Mouse (Mus musculus) lung, postnatal 10 days (tissue): ENCODE measurements at regions not wholly inside any gene's neighbourhood (a gene's known extent, or its start where the extent isn't known, plus 50 kb on each side); places are given as distances from the start of the nearest gene placed in this dataset.

Experiments used
- DNase-seq: peaks from one replicate; pipeline ENCODE4 v3.0.0; 2021

- DNase-seq: no peak
These were observed 279.8 kb upstream of the Tle1 start for GRCm38 (mm10) chr4:72480535-72480934.

DNA sequence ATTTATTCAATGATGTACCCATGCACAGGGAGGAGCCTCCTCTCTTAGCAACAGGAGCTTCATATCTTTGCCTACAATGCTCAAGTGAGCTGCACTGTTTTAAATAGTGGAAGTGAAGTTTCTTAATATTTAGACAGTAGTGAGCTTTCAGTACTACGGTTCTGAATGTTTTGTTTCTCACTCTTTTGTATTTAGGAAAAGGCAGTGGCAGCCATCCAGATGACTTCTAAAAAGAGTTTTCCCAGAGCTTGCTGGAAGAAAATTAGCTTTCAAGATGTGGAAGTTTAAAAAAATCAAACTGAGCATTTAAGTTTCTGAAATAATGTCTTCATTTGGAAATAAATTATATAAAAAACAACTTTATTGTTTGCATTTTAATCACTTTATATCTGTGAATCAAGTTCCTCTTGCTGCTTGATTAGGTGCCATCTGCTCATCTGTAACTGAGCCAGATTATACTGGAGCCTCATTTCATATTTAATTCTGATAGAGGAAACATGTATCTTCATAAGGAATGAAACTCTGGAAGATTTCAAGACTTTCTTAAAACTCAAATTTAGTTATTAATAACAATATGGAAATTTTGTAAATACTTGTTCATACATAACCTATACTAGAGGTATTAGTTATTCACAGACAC, 268.6 kb upstream of the Tle1 start:
- DNase-seq: peak; percentile 22

- no peak for DNase-seq
These were observed 243.6 kb upstream of the Tle1 start for GRCm38 (mm10) chr4:72444177-72444770.

- DNase-seq: no peak
These were observed 236.6 kb upstream of the Tle1 start for GRCm38 (mm10) chr4:72437367-72437766.

- DNase-seq: no peak
These were observed 224.6 kb upstream of the Tle1 start for GRCm38 (mm10) chr4:72425316-72425715.

GRCm38 (mm10) chr4:72412100-72412788, 211.5 kb upstream of the Tle1 start:
- DNase-seq: no peak

DNA sequence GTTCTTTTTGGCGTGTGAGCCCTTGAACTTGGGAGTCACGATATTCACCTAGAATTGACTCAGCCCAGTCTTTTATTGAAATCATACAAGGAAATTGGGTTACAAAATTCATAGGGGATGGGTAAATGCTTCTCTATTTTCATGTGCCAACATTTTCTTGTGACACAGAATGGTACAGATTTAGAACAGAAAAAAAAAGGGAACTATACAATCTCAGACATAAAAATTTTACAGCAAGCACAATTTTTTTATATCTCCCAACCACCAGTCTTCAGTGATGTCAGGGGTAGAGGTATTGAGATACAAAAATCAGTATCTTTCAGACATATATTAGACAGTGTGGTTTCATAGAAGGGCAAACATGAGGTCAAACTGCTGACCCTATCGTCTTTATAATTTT, 210.6 kb upstream of the Tle1 start:
- DNase-seq: no peak

DNA sequence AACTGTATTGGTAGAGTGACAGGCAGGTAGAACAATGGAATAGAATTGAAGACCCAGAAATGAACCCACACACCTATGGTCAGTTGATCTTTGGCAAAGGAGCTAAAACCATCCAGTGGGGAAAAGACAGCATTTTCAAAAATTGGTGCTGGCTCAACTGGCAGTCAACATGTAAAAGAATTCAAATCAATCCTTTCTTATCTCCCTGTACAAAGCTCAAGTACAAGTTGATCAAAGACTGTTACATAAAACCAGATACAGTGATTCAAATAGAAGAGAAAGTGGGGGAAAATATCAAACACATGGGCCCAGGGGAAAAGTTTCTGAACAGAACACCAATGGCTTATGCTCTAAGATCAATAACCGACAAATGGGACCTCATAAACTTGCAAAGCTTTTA, 200.0 kb upstream of the Tle1 start:
- DNase-seq: no peak

GRCm38 (mm10) chr4:72391887-72392435, 191.2 kb upstream of the Tle1 start:
- DNase-seq: no peak

- DNase-seq: no peak
These were observed 189.3 kb upstream of the Tle1 start for GRCm38 (mm10) chr4:72389811-72390625.

DNA sequence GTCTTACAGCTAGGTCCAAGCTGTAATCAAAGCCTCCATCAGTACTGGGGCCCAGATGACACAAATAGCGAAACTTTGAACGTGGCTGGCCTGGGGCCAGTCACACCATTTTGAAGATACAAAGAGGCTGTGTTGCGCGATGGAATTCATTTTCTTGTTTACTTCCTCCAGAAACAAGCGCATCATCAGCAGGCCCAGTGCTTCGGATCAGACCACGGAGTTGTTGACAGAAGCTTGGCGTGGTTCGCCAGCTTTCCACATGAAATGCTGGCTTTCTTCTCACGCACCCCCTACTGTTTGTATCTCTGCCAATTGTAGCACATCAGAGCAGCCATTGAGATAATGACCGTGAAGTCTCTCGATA, 184.2 kb upstream of the Tle1 start:
- peak; percentile 93 for DNase-seq

DNA sequence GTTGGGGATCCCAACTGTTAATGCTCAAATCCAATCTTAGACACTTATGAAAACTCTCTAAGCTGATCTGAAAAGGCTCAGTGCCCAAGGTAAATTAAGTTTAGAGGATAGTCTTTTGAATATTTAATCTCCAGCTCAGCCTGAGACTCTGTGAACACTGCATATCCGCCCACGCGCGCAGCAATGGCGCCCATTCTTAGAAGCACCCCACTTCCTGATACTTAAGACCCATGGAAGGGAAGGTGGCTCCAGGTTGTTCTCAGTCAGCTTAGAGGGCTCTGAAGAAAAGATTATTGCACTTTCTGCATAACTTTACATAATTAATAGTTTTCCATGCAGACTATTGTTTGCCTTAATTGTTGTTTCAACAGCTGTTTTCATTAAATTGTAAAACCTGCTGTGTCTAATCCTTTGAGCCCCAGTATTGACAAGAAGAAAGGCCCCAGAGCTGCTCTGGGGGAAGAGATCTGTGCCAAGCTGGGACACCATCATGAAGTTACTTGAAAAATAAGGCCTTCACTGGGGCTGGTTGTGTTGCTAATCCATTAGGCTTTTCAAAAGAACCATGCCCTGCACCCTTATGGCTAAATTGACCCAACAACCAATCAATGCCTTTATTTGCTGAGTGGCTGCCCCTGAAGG, 183.7 kb upstream of the Tle1 start:
- DNase-seq: no peak

DNA sequence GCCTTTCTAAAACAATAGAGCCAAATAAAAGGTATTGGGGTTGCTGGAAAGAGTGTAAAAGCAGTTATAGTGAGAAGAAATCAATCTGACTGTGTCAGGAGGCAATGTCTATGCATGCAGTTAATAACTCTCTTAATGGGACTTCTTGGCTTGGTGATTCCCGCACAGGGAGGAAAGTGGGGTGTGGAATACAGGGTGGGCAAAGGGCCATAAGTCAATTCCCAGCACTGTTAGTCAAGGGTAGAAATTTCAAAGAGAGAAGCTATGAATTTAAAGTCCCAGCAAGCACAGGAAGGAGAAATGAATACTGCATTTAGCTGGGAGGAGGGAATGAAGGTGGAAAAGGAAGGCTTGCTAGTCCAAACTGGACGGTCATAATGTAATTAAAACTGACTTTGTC, 183.0 kb upstream of the Tle1 start:
- no peak for DNase-seq

- DNase-seq: no peak
These were observed 181.9 kb upstream of the Tle1 start for GRCm38 (mm10) chr4:72382517-72383147.

- DNase-seq: no peak
These were observed 181.0 kb upstream of the Tle1 start for GRCm38 (mm10) chr4:72381742-72382141.

DNA sequence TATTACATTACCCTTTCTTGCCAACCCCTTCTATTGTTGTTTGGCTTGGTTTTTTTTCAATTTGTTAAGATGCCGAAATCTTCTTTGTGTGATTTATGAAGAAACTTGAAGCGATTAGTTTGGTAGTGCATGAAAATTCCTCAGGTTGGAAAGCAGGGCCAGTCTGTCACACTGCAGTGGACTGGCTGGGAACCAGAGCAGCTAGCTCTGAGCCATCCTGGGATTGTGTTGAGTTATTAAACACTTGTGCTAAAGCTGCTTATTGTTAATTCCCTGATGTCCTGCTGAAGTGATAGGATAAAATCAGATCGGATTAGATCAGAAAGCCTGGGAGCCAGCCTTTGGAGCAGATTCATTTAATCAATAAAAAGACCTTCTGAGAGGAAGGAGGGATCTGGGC, 180.4 kb upstream of the Tle1 start:
- DNase-seq: no peak

DNA sequence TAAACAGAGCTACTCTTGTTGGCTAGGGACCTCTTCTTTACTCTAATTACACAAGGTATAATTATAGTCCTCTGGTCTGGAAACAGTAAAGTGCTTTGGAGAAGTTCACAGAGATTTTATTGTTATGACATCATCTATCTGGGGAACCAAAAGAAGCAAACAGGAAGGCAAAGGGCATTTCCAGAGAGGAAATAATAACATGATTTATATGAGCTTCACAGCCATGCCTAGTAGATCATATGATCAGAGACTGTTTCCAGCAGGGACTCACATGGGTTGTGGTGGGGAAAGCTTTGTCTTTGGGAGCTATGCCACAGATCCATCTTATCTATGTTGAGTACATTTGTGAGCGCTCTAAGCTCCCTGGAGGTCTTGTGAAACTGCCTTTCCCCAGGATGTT, 178.8 kb upstream of the Tle1 start:
- DNase-seq: peak; percentile 24

DNA sequence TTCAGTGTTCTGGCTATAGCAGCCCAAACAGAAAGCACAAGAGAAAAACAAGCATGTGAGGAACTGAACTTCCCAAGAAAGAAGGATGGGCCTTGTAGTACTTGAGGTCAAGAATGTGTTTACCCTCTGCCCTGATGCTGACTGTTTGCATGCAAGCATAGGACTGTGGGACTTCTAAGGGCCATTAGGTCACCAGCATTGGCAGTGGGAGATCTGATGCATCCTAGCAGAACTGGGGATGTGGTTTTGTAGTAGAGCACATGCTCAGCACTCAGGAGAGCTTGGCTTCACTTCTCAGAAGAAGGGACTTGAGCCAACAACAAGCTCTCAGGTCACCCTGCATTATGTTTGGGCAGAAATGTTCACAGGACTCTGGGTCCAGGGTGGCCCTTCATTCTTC, 178.3 kb upstream of the Tle1 start:
- DNase-seq: peak; percentile 12

- DNase-seq: no peak
These were observed 176.8 kb upstream of the Tle1 start for GRCm38 (mm10) chr4:72377520-72377919.

DNA sequence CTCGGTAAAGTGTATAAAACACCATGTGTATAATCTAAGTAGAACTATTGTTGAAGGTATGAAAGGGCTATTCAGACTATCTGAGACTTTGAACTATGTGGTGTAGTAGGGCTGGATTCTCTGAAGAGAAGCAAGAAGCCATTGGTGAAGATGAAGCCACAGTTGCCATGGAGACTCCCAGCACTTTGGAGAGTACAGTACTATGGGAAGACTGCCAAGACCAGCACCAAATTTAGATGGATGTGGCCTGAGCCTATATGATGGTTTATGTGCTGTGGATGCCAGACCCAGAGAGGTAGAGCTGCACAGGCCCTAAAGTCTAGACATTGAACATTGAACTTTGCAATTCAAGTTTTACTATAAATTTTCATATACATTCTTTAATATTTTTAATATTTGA, 151.3 kb upstream of the Tle1 start:
- DNase-seq: no peak

DNA sequence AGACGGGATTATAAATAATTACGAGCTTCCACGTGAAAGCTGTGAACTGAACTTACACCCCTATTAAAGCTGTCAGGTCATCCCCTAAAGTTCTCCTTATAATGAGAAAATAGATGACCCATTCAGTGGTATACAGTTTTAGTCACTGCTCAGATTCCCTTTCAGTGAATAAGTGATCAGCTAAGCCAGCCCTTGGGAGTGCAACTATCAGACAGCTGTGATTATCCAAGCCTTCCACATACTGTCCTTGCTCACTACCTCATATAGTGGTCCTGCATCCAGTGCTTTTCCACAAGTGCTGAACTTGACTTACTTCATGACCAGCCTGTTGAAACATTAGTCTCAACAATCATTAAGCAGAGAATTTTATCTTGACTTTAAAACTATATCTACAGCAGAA, 131.2 kb upstream of the Tle1 start:
- no peak for DNase-seq

GRCm38 (mm10) chr4:72329026-72329390, 128.3 kb upstream of the Tle1 start:
- DNase-seq: no peak
